Mouse (Mus musculus) limb, embryonic 11.5 days (tissue): ENCODE measurements around the gene Acer3. TPM values are rescaled to one million over a fixed set of nuclear protein-coding genes. Genes with fewer than 3 reads are reported as not detected.

Source experiments
- ATAC-seq: fragments of 200-750 bp; cut with Nextera tagmentation; 2 replicates; pipeline ENCODE4 v1.8.0; 2017; ENCODE audit warnings: low read depth; ENCODE audit not compliant: insufficient number of reproducible peaks, low FRiP score, low TSS enrichment
- DNase-seq: peaks from one replicate; pipeline ENCODE4 v3.0.0-alpha.2; 2015; ENCODE audit warnings: low spot score
- H3K27ac ChIP-seq: fragments of 300-500 bp; sonication (generic); replicated peaks from 2 replicates; pipeline ENCODE4 v1.5.1; 2014; ENCODE audit warnings: low read depth, mild to moderate bottlenecking, low read length
- H3K27me3 ChIP-seq: fragments of 300-500 bp; sonication (generic); 2 replicates; pipeline ENCODE4 v1.6.1; 2014; ENCODE audit warnings: mild to moderate bottlenecking, low read length, mixed read lengths; ENCODE audit not compliant: control insufficient read depth, insufficient read depth
- H3K36me3 ChIP-seq: fragments of 300-500 bp; sonication (generic); 2 replicates; pipeline ENCODE4 v1.6.1; 2014; ENCODE audit warnings: mild to moderate bottlenecking, low read length, moderate library complexity, mixed read lengths; ENCODE audit not compliant: control insufficient read depth, insufficient read depth
- H3K4me1 ChIP-seq: fragments of 300-500 bp; sonication (generic); 2 replicates; pipeline ENCODE4 v1.6.1; 2014; ENCODE audit warnings: low read length, mixed read lengths; ENCODE audit not compliant: control insufficient read depth, insufficient read depth
- H3K4me2 ChIP-seq: fragments of 300-500 bp; sonication (generic); 2 replicates; pipeline ENCODE4 v1.6.1; 2014; ENCODE audit warnings: low read depth, mild to moderate bottlenecking, moderate library complexity; ENCODE audit not compliant: severe bottlenecking
- H3K4me3 ChIP-seq: fragments of 300-500 bp; sonication (generic); 2 replicates; pipeline ENCODE4 v1.5.1; 2014; ENCODE audit warnings: low read depth, low read length
- H3K9ac ChIP-seq: fragments of 300-500 bp; sonication (generic); 2 replicates; pipeline ENCODE4 v1.6.1; 2014; ENCODE audit warnings: mild to moderate bottlenecking, low read length
- H3K9me3 ChIP-seq: fragments of 300-500 bp; sonication (generic); 2 replicates; pipeline ENCODE4 v1.6.1; 2016; ENCODE audit warnings: low read length; ENCODE audit not compliant: control insufficient read depth
- WGBS: fragments of 180-500 bp; shearing (Covaris S2); extraction: QIAGEN DNeasy Blood & Tissue Kit; methylation state at CpG from one replicate; pipeline ENCODE4 v1.1.7; 2014; 5-methylcytosine and 5-hydroxymethylcytosine counted together
- polyA plus RNA-seq: library from polyadenylated mRNA; unstranded; fragments of >200 nt; fragmentation: Nextera tagmentation; extraction: Ambion mirVana; gene quantifications from 2 replicates; pipeline ENCODE4 v1.2.1, GENCODE M21; 2014

Gene Acer3
- polyA plus RNA-seq, 1 experiment from 2014 or later = 26.4 TPM

DNA sequence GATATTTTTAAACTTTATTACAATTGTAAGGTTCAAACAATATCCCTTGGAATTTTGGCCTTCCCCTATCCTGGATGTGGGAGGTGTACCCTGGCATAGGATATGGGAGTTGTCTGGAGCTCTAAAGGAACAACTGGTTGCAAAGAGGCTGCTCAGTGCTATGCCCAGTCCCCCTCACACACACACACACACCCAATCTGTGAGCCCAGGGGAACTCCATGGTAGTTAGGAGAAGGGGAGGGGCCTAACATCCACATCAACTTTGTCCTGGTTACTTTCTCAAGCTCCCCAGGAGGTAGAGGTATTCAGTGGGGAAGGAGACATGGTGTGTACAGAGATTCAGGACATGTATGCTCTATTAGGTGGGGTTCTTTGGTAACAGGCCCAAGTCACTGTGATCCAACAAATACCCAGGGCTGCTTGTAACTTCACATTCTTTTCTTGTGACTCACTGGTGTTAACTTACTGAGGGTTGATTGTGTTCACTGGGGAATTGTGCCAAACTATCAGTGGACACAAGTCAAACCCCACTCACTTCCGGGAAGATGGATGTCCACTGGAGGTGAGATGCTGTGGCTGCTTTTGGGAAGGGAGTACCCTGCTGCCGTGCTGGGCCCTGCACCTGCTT, 9.5 kb upstream of the Acer3 start:
- no peaks in the 10 kb centered on the region for H3K36me3 ChIP-seq
- DNase-seq (no peak), ATAC-seq (no peak)
- H3K9me3 ChIP-seq = no peaks in the 10 kb centered on the region
- H3K27ac ChIP-seq = no peak overlapping the region
- H3K9ac ChIP-seq = no peak overlapping the region
- H3K4me1 ChIP-seq = no peaks in the 10 kb centered on the region
- no peaks in the 10 kb centered on the region for H3K27me3 ChIP-seq
- WGBS = 80% methylated on average over 2 of the region's 2 CpGs
- H3K4me3 ChIP-seq = no peak overlapping the region
- no peak overlapping the region for H3K4me2 ChIP-seq

DNA sequence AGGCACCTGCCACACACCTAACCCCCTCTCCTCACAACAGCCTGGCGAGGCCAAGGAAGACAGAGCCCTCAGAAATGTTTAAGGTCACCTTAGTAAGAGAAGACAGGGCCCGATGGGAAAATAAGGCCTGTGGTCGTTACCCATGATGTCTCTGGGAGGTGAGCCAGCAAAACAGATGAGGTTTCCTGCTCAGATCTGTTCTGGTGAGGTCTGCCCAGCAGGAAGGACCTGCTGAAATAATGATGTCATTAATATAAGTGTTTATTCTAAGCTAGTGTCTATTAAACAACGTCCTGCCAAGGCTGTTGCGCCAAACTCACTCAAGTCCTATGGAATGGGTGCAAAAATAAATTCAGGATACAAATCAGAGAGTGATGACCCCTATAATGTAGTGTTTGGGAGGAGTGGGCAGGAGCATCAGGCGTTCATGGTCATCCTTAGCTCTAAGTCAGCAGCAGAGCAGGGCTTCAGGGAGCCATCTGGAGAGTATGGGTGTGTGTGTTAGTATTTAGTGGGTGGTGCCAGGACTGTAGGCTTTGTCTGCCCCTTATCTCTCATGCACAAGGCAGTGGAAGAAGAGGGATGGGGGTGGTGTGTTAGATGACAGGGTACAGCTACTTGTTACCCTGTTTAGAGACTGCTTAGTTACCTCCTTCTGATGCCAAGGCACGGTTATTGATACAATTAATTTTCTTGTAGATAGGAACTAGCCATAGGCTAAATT, 8.8 kb upstream of the Acer3 start:
- ATAC-seq (no peak), DNase-seq (no peak)
- Histone ChIP-seq H3K27ac (no peak overlapping the region), H3K4me3 (no peak overlapping the region), H3K9me3 (no peaks in the 10 kb centered on the region), H3K4me1 (no peaks in the 10 kb centered on the region), H3K36me3 (no peaks in the 10 kb centered on the region), H3K27me3 (no peaks in the 10 kb centered on the region), H3K9ac (no peak overlapping the region), H3K4me2 (no peak overlapping the region)
- 81% methylated on average over 7 of the region's 7 CpGs for WGBS

DNA sequence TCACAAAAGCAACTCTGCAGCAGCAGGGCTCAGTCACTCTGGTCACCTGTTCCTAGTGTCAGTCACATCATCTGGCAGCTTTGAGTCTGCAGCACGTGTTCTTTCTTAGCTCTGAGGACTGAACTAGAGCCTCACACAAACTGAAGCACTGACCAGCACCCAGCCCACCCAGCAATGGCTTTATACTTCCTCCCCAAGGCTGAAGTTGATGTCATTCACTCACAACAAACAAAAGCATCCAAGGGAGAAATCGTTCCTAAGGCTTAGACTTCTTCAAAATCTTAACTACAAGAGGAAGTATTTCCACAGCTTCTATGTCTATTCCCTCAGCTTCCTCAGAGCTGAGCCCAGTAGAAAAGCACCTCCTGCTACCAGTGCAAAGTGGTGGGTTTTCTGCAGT, 7.3 kb upstream of the Acer3 start:
- no peak for ATAC-seq
- no peak for DNase-seq
- WGBS = 58% methylated on average over 2 of the region's 2 CpGs
- Histone ChIP-seq H3K4me1 (no peaks in the 10 kb centered on the region), H3K4me3 (no peak overlapping the region), H3K9me3 (no peaks in the 10 kb centered on the region), H3K4me2 (no peak overlapping the region), H3K9ac (no peak overlapping the region), H3K27me3 (no peaks in the 10 kb centered on the region), H3K36me3 (no peaks in the 10 kb centered on the region), H3K27ac (no peak overlapping the region)

DNA sequence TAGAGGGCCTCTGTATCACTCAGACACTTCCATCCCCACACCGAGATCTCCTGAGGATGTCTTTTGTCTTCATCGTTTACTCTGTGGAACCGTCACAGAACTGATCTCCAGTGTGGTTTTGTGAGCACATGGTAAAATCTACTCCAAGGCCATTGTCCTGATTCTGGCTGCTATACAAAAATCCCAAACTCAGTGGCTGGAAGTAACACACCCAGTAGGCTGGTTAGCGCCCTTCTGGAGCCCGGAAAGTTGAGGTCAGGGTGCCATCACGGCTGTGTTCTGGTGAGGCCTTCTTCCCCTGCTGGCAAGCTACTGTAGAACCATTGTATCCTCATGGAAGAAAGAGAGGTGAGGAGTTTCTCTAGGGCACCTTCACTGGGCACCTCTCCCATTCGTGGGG, 5.0 kb upstream of the Acer3 start:
- H3K27ac ChIP-seq = no peak overlapping the region
- H3K4me2 ChIP-seq = no peak overlapping the region
- H3K27me3 ChIP-seq = no peaks in the 10 kb centered on the region
- no peak overlapping the region for H3K9ac ChIP-seq
- DNase-seq (no peak), ATAC-seq (no peak)
- H3K4me1 ChIP-seq = no peaks in the 10 kb centered on the region
- 92% methylated on average over 7 of the region's 7 CpGs for WGBS
- no peaks in the 10 kb centered on the region for H3K9me3 ChIP-seq
- no peaks in the 10 kb centered on the region for H3K36me3 ChIP-seq
- no peak overlapping the region for H3K4me3 ChIP-seq

DNA sequence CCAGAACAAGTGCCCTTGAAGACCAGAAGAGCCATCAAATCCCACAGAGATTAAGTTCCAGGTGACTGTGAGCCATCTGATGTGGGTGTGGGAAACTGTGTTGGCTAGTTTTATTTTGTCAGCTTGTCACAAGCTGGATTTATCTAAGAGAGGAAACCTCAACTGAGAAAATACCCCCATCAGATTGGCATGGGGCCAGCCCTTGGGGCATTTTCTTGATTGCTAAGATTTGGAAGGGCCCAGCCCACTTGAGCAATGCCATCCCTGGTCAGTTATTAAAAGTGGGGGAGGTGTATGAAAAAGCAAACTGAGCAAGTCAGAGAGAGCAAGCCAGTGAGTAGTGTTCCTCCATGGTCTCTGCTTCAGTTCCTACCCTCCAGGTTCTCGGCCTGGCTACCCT, 3.2 kb upstream of the Acer3 start:
- WGBS = 79% methylated on average over 1 of the region's 1 CpGs
- Histone ChIP-seq H3K4me3 (no peak overlapping the region), H3K9me3 (no peaks in the 10 kb centered on the region), H3K9ac (no peak overlapping the region), H3K4me1 (no peaks in the 10 kb centered on the region), H3K27me3 (no peaks in the 10 kb centered on the region), H3K4me2 (no peak overlapping the region), H3K27ac (no peak overlapping the region), H3K36me3 (no peaks in the 10 kb centered on the region)
- no peak for ATAC-seq
- no peak for DNase-seq

DNA sequence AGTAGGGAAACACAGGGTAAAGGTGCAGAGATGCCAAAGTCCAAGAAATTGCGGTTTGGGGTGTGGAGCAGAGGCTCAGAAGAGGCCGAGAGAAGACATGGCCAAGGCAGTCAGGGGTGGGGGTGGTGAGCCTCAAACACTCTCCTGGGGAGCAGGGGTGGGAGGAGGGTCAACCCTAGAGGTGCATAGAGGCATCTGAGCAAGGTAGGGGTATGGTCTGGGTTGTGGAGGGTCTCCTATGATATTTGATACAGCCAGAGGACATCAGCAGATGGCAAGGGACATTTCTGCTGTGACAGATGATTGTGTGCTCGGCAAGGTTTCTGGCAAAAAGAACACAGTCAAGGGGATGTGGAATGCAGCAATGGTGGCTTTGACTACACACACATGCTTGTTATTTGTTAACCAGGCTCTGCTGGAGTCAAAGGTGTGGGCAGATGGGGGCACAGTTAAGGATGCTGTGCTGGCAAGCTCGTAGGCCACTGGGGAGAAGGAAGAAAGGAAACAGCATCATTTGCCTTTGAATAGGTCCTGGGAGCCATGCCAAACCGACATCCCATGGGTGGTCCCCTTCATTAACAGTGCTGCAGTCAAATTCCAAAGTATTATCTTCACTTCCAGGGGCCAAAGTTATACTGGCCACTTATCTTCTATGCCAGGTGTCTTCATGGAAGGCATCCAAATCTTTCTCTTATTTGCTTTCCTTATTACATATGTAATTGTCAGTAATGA, 2.4 kb upstream of the Acer3 start:
- Histone ChIP-seq H3K4me1 (no peaks in the 10 kb centered on the region), H3K36me3 (no peaks in the 10 kb centered on the region), H3K4me3 (no peak overlapping the region), H3K9ac (no peak overlapping the region), H3K9me3 (no peaks in the 10 kb centered on the region), H3K27ac (no peak overlapping the region), H3K27me3 (no peaks in the 10 kb centered on the region), H3K4me2 (no peak overlapping the region)
- ATAC-seq (no peak), DNase-seq (no peak)
- 45% methylated on average over 5 of the region's 5 CpGs for WGBS

DNA sequence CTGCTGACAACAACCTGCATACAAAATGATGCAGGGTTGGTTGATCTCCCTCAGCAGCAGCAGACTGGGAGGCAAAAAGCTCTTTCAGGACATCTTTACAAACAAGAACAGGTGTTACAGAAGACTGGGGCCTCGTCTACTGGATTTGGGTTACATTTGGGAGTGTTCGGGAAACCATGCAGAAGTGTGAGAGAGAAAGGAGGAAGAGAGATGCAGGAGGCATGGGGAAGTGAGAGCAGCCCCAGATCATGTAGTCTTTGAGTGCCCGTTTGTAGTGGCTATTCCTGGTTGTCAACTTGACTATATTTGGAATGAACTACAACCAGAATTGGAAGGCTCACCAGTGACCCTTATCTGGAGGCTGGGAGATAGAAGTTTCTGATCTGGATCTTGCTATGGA, 1.4 kb upstream of the Acer3 start:
- Histone ChIP-seq H3K27ac (no peak overlapping the region), H3K27me3 (no peaks in the 10 kb centered on the region), H3K4me3 (no peak overlapping the region), H3K36me3 (no peaks in the 10 kb centered on the region), H3K9me3 (no peaks in the 10 kb centered on the region), H3K4me2 (no peak overlapping the region), H3K9ac (no peak overlapping the region), H3K4me1 (no peaks in the 10 kb centered on the region)
- 86% methylated on average over 3 of the region's 3 CpGs for WGBS
- DNase-seq (no peak), ATAC-seq (no peak)

DNA sequence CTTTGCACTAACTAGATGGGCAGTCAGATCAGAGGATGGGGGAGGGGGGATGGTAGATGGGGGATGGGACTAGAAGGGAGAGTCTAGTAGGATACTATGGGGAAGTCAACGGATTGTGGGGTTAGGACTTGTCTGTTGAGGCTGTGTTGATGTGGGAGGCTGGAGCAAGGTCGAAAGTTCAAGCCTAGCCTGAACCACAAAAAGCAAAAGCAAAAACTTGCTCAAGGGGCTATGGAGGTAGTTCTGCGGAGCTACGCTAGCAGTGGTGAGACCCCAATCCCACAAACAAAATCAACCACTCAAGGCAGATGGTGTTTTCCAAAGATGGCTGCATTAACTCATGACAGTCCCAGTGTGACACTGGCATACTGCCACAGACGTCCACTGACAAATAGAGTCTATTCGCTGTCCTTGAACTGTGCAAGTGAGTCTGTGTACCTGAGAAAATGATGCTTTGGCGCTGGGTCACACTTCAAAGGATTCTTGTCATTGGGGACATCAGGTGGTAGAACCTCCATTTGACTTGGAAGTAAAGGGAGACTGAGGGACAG, 927 bp downstream of the Acer3 start:
- no peaks in the 10 kb centered on the region for H3K9me3 ChIP-seq
- WGBS = 84% methylated on average over 7 of the region's 7 CpGs

More for the DNA sequence above, 927 bp downstream of the Acer3 start:
- ATAC-seq (no peak), DNase-seq (no peak)
- Histone ChIP-seq H3K4me2 (no peak overlapping the region), H3K27me3 (no peaks in the 10 kb centered on the region), H3K9ac (no peak overlapping the region), H3K4me1 (no peaks in the 10 kb centered on the region), H3K36me3 (no peaks in the 10 kb centered on the region), H3K27ac (no peak overlapping the region), H3K4me3 (no peak overlapping the region)
